Mouse (Mus musculus) granulocyte monocyte progenitor cell, adult 5-6 weeks (primary cell): ENCODE data around the gene Gm973. TPM values are rescaled to one million over a fixed set of nuclear protein-coding genes. Genes with fewer than 3 reads are reported as not detected.

Source experiments
- ATAC-seq: replicated peaks from 2 replicates; pipeline ENCODE4 v1.8.0; 2016; ENCODE audit warnings: mild to moderate bottlenecking, moderate TSS enrichment, inconsistent platforms; ENCODE audit not compliant: poor library complexity, severe bottlenecking
- total RNA-seq, 2 experiments: library from RNA; stranded (forward) in 1 of 2; stranded (reverse) in 1 of 2; fragments of 200-712, 200-1000 nt in 1 of 2; fragments of >200 nt in 1 of 2; fragmentation: Nextera tagmentation in 1 of 2; gene quantifications; 2 replicates each; pipeline ENCODE4 v1.2.3; 2014 to 2017

The Gm973 gene
- total RNA-seq, 2 experiments from 2014 or later = 2.8 TPM; not detected in 1

DNA sequence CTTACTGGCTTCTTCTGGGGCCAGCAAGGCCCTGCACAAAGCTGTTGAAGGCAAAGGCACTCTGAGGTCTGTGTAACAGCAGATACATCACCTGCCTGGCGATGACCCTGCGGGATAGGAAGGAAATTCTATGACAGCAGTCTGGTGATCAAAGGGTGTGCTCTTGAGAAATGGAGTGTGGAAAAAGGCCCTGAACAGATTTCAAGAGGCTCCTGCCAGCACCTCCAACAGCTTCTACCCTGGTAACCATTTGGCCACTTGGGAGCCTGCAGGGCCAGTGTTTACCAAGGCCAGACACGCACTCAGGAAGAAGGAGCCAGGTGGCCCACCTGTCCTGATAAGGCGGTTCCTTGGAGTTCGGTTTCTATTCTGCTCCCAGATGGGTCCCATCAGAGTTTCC is 63.3 kb downstream of the Gm973 start:
- no peak for ATAC-seq

GRCm38 (mm10) chr1:59580131-59580751 is 64.2 kb downstream of the Gm973 start:
- ATAC-seq = no peak

GRCm38 (mm10) chr1:59580880-59581279 is 64.8 kb downstream of the Gm973 start:
- ATAC-seq = no peak

DNA sequence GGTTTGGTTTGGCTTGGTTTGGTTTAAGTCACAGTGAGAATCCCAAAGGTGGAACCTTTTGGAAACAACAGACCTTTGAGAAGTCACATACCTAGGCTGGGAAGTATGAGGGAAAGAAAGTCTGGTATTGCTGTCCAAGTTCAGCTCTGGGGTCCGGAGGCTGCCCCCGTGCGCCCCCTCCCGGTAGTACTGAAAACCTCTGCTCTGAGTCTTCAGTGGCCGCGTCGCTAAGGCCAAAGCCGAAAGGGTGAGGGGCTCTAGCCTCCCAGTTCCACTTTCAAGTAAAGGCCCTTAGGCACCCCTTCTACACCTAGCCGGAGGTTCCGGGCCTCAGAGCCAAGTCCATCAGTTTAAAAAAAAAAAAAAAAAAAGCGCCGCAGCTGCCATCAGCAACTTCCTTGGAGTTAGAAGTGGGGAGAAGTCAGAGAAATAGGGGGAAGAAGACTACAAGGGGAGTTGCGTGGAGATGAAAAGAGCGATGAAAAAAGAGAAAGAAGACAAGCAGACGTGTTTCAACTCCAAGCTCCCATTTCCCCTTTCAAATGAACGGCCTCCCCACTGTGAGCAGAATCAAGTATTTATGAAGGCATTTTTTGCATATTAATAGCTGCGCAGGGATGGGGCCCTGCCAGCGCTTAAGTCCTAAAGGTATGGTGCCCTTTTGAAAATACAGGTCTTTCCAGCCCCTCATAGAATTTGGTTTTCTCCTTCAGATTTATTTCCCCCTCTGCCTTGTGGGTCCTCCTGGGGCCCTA is 68.8 kb downstream of the Gm973 start:
- peak; percentile 87 for ATAC-seq

GRCm38 (mm10) chr1:59589271-59589670 is 73.2 kb downstream of the Gm973 start:
- ATAC-seq = no peak

- no peak for ATAC-seq
Measured at GRCm38 (mm10) chr1:59592359-59592758, 76.3 kb downstream of the Gm973 start.

DNA sequence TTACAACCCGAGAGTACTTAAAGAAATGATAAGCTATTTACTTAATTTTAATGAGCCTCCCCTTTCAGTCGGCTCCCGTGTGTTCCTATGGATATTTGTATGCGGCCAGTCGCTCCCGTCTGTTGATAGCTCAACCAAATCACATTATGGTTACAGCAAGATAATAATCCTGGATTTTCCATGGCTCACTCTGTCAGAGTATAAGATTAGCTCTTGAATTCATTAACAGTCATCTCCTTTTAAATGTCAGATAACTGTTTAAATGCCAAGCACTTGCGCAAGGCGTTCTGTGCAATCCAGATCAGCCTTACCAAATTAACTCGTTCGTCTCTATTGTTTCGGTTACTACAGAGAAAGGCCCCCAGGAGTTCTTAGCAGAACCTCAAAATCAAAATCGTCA is 76.8 kb downstream of the Gm973 start:
- ATAC-seq = peak; percentile 45; the same call in 1 of the 2 replicates

GRCm38 (mm10) chr1:59593622-59594035 is 77.6 kb downstream of the Gm973 start:
- peak; percentile 72 for ATAC-seq

DNA sequence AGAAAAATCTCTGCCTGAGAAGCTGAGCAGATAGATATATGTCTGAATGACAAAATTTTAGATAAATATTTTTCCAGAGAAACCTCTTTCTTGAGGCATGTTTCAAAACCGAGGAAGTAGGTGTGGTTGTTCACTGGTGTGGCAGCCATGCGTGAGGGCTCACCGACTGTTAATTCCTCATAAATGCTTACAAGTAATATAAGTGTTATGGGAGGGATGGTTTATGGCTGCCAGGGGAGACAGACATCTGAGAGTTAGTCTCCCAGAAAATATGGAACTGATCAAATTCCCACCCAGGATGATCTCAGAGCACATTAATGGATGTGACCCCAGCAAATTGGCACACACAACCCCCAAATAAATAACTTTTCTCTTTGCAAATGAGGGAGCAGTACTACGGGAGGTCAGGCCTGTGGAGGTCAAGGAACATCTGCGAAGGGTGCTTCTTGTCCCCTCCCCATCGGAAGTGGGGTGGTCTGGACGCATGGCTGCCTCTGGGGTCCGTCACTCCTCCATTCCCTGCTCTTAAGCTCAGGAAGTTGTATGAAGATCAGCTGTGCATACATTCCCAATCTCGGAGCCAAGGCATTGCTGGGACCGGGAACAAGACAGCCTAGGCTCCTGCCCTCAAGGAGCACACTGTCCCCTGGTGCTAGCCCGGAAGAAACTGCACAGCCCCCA is 78.7 kb downstream of the Gm973 start:
- no peak for ATAC-seq

DNA sequence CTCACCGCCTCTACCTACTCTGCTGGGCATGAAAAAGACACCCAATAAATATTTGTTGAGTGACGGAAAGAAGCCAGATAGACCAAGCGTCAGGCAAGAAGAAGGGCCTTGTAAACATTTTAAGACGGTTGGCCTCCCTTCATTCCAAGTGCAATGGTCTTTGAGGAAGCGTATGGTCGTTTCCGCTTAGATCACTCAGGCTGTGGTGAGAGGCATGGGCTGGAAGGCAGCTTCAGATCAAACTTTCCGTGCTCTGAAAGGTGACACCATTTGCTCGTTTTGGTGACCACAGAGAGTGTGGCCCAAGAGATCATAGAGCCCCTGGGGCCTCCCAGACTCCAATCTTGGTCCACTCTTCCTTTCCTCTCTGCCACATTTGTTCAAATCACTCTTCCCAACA is 79.5 kb downstream of the Gm973 start:
- ATAC-seq = no peak

DNA sequence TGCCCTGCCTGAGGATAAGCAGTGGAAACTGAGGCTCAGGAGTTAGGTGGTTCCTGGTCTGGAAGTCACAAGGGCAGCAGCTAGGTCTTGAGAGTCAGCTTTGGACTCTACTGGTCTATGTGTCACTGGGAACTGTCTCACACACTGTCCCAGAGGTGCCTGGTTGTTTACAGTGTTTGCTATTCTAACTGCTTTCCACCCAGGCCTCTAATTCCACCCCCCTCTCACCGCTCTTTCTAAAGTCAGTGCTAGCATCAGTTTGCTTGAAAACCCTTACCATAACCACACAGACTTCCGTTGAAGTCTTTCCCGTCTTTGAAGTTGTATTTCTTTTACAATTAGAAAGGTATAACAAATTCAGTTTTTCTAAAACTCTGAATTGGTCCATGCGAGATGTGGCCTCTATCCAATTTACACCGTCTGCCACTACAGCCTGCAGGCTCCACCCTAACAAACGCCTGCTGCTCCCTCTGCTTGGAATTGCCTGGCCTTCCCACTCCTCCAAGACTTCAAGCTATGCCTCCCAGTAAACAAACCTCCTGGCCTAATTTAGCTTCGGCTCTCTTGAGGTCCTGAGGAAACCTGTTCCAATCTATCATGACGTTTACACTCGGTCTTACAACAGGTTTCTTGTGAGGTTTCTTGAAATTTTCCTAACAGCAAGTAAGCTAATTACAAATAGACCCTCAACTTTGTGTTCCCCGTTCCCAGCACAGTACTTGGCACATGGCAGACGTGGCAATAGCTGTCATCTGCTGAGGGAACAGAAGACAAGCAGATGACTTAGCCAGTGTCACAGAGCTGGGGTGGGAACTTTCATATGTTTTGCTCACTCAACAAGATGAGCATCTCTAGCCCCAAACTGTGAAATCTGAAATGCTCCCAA is 86.7 kb downstream of the Gm973 start:
- ATAC-seq = no peak

DNA sequence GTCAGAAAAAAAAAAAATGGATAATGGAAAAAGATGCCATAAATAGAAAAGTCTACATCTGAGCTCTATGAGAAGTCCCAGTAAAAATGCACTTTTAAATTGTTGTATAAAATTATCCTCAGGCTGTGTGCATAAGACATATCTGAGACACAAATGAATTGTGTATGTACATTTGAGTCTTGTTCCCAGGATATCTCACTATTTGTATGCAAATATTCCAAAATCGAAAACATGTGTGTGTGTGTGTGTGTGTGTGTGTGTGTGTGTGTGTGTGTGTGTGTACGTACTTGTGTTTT is 87.3 kb downstream of the Gm973 start:
- ATAC-seq = no peak

DNA sequence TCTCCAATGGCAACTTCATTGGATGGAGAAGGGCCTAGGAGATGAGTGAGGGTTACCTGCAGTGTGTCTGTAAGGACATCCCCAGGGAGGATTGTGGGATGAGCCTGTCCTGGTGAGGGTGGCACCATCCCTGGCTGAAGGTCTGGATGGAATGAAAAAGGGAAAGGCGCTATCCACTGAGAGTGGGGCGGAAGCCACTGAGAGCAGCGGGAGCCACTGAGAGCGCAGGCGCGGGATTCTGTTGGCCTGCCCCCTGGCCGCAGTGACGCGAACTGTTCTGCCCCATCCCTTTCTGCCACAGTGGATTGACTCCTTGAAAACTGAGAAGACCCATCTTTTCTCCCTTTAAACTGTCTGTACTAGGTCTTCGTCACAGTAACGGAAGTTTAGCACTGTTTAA is 87.8 kb downstream of the Gm973 start:
- no peak for ATAC-seq

DNA sequence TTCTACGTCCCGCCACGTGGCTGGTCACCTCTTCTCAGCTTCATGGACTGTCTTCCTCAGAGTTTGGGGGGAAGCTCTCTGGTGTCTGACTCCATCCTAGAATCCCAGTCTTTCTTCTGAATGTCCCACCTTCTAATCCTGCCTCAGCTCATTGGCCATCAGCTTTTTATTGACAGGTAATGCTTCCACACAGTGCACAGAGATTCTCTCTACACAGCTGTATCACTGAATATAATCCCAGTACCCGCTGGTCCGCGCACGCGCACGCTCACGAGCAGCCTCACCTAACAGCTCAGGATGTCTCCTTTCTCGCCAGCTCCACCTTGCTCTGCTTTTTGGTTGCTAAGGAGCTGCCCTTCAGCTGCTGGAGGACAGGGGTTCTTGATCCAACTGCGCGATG is 90.4 kb downstream of the Gm973 start:
- no peak for ATAC-seq

- no peak for ATAC-seq
Measured at GRCm38 (mm10) chr1:59607071-59607470, 91.0 kb downstream of the Gm973 start.

- ATAC-seq = peak; percentile 48; the same call in 1 of the 2 replicates
Measured at GRCm38 (mm10) chr1:59608125-59608762, 92.2 kb downstream of the Gm973 start.

- peak; percentile 36 for ATAC-seq
Measured at GRCm38 (mm10) chr1:59608920-59609319, 92.9 kb downstream of the Gm973 start.

- ATAC-seq = no peak
Measured at GRCm38 (mm10) chr1:59609458-59609857, 93.4 kb downstream of the Gm973 start.

DNA sequence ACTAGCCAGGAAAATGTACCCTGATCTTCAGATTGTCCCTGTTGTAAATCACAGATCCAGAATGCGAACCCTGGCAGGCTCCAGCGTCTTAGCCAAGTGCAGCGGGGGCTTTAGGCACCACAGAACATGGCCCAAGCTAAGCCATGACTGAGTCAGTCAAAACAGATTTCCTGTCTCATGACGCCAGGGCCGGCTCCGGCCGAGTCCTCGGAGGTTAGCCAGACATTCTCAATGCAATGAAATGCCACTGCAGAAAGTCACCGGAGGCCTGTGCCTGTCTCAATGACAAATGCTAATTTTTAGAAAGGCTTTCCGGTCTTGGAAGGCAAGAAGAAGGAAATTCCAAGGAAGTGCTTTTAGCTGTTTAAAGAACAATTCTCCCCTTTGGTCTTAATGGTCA is 93.8 kb downstream of the Gm973 start:
- no peak for ATAC-seq

DNA sequence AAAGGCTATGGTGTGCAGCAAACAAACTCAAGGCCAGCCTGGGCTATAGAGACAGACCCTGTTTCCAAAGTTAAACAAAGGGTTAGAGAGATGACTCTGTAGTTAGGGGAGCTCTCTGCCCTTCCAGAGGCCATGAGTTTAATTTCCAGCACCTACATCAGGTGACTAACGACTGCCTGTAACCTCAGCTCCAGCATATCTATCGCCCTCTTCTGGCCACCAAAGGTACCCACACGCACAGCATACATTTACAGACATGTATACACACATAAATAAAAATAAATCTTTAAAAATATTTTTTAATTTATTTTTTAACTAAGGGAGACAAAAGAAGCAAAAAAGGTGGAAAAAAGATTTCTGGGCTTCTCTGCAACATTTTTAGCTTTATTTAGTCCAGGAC is 94.9 kb downstream of the Gm973 start:
- no peak for ATAC-seq
